Mouse (Mus musculus) CD4-positive naive resting alpha-beta T cell, adult 76 days (primary cell): ENCODE results near the gene Tubb2b. TPM values are rescaled to one million over a fixed set of nuclear protein-coding genes. Genes with fewer than 3 reads are reported as not detected.

Experiments
- total RNA-seq: library from RNA; stranded (reverse); gene quantifications from one replicate; pipeline ENCODE4 v1.2.4, GENCODE M21; 2023

The Tubb2b gene
- total RNA-seq, result 3.5 TPM

DNA sequence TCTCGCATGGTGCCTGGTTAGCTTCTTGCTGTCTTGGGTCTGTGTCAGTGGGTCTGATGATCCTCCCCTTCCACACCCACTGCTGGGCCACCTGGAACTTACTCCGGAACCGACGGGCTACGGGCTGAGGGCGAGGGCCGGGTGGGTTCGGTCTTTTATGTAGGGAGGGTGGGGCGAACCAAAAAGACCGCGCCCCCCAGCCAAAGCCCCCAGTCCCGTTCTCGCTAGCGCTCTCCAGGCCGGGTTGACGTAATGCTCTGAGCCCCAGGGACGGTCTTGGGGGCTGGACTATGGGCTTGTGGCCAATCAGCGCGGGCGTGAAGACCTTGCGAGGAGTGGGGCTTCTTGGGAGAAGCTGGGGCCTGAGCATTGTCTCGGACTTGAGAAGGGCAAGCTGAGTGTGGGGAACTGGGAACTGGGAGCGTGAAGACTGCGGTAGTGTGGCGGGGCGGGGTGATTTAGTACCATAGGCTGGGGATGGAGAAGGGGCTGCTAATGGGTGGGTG, at the start of gene Tubb2b:
TSS of gene Tubb2b (minus strand) at position 241 of the 506 bp plus-strand sequence.

DNA sequence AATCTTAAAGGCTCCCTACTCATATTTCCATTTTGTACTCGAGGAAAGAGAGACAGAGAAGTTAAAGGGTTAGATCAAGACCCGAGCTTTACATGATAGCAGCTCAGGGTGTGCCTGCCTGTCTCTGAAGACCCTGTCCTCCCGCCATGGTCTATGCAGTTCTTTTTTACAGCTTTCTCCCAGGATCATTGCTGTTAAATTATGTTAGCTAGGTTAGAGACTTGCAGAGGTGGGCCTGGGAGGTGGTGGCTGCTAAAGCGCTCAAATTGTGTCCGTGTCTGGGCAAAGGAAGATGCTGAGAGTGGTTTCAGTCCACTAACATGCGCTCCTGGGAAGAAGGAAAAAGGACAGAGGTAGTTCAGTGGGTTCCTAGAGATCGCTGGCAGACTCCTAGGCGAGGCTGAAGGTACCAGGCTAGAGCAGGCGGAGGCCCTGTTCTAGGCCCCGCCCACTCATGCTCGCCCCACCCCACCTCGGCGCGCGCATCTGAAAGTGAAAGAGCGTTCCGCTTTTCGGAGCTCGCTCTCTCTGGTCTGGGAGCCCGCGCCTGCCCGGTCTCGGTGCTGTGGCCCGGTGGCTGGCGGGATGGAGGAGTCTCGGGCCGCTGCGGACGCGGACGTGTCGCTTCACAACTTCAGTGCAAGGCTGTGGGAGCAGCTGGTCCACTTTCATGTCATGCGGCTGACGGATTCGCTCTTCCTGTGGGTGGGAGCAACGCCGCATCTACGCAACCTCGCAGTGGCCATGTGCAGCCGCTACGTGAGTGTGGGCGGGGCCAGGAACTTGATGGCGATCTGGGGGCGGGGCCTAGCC, 32.4 kb upstream of the Tubb2b start, which contains the start of gene Psmg4:
TSS of gene Psmg4 (plus strand) at position 474 of the 813 bp plus-strand sequence.

DNA sequence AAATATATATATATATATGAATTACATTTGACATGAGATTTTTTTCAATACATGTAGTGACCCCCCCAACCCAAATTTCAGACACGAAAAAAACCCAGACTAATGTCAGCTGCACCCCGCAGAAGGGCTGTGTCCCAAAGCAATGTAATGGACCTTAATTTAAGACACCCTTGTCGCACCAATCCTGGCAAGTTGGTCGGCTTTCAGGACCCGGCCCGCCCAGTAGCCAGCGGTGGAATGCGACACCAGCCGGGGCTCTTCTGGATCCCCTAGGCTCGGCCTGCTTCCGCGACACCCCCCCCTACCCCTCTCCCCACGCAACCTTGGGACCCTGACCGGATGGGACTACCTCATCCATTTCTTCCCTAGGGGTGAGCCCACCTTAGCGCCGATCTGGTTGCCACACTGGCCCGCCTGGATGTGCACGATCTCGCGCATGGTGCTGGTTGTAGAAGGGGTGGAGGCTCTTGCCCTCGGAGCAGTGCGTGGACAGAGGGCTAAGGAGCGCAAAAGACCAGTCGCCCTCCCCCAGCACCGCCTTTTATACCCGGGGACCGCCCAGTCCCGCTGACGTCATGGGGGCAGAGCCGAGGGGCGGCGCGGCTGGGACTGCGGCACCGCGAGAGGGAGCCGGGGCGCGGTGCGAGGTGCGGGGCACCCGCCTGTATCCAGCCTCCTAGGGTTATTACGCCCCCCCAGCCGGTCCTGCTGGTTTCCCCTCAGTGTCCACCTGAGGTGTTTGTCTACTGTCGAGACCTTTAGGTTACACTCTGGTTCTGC, 52.6 kb downstream of the Tubb2b start, which contains the start of gene Tubb2a:
TSS of gene Tubb2a (minus strand) at position 516 of the 780 bp plus-strand sequence.

Other genes starting within 250 kb of the Tubb2b start
- not detected for gene Serpinb6c, start 224.8 kb downstream of the Tubb2b start, total RNA-seq
- gene Nqo2, start 165.8 kb downstream of the Tubb2b start, total RNA-seq, result 1.6 TPM
- gene Ripk1, start 128.1 kb downstream of the Tubb2b start, total RNA-seq, result 72.5 TPM
- gene Serpinb6a, start 127.7 kb downstream of the Tubb2b start, total RNA-seq, result 27.6 TPM
- 16.6 TPM for gene Bphl, start 92.9 kb downstream of the Tubb2b start, total RNA-seq
- gene Tubb2a, start 52.5 kb downstream of the Tubb2b start, total RNA-seq, result 63.5 TPM
- 36.6 TPM for gene Psmg4, start 32.5 kb upstream of the Tubb2b start, total RNA-seq
- 0.50 TPM for gene Slc22a23, start 214.7 kb upstream of the Tubb2b start, total RNA-seq